Mouse (Mus musculus) liver, embryonic 15.5 days (tissue): ENCODE data around the gene Tbca. TPM values are rescaled to one million over a fixed set of nuclear protein-coding genes. Genes with fewer than 3 reads are reported as not detected.

Source experiments
- ATAC-seq: fragments of 200-750 bp; cut with Nextera tagmentation; 2 replicates; pipeline ENCODE4 v1.8.0; 2017; ENCODE audit warnings: moderate number of reproducible peaks, mild to moderate bottlenecking, moderate library complexity; ENCODE audit not compliant: insufficient read depth
- H3K27ac ChIP-seq: fragments of 300-500 bp; sonication (generic); replicated peaks from 2 replicates; pipeline ENCODE4 v1.5.1; 2015; ENCODE audit warnings: mild to moderate bottlenecking, inconsistent platforms
- H3K27me3 ChIP-seq: fragments of 300-500 bp; sonication (generic); 2 replicates; pipeline ENCODE4 v1.6.1; 2015; ENCODE audit warnings: mild to moderate bottlenecking, inconsistent platforms
- H3K36me3 ChIP-seq: fragments of 300-500 bp; sonication (generic); replicated peaks from 2 replicates; pipeline ENCODE4 v1.6.1; 2015; ENCODE audit warnings: moderate library complexity, mild to moderate bottlenecking, inconsistent platforms
- H3K4me1 ChIP-seq: fragments of 300-500 bp; sonication (generic); replicated peaks from 2 replicates; pipeline ENCODE4 v1.6.1; 2015; ENCODE audit warnings: inconsistent platforms
- H3K4me2 ChIP-seq: fragments of 300-500 bp; sonication (generic); 2 replicates; pipeline ENCODE4 v1.6.1; 2015; ENCODE audit warnings: moderate library complexity, mild to moderate bottlenecking, inconsistent platforms
- H3K4me3 ChIP-seq: fragments of 300-500 bp; sonication (generic); replicated peaks from 2 replicates; pipeline ENCODE4 v1.5.1; 2015; ENCODE audit warnings: mild to moderate bottlenecking, inconsistent platforms
- H3K9ac ChIP-seq: fragments of 300-500 bp; sonication (generic); 2 replicates; pipeline ENCODE4 v1.6.1; 2015; ENCODE audit warnings: moderate library complexity, mild to moderate bottlenecking, inconsistent platforms
- H3K9me3 ChIP-seq: fragments of 300-500 bp; sonication (generic); replicated peaks from 2 replicates; pipeline ENCODE4 v1.6.1; 2016; ENCODE audit warnings: inconsistent platforms
- WGBS: fragments of 180-500 bp; shearing (Covaris S2); methylation state at CpG from one replicate; pipeline ENCODE4 v1.1.7; 2015; ENCODE audit warnings: mixed read lengths; ENCODE audit not compliant: insufficient replicate concordance; 5-methylcytosine and 5-hydroxymethylcytosine counted together
- polyA plus RNA-seq: library from polyadenylated mRNA; unstranded; fragments of >200 nt; fragmentation: Nextera tagmentation; extraction: Ambion mirVana; gene quantifications from 2 replicates; pipeline ENCODE4 v1.2.1, GENCODE M21; 2015

Tbca gene
- 70.3 and 86.2 TPM in 2 replicates for polyA plus RNA-seq

GRCm38 (mm10) chr13:94788771-94789649, at the start of gene Tbca:
Gene Tbca, plus strand, starts transcription at chr13:94788910.
- Histone ChIP-seq H3K27me3 (peaks cover 10% of the 10 kb centered on the region; the same call in 1 of the 2 replicates), H3K27ac (peak within 1 kb of the TSS; percentile 96), H3K4me3 (peak within 1 kb of the TSS; percentile 88), H3K9me3 (no peaks in the 10 kb centered on the region), H3K4me2 (peak within 1 kb of the TSS; percentile 92), H3K36me3 (no peaks in the 10 kb centered on the region), H3K9ac (peak within 1 kb of the TSS; percentile 85), H3K4me1 (peaks cover 32% of the 10 kb centered on the region)
- peak; percentile 96 for ATAC-seq
- under 1% methylated on average over 81 of the region's 81 CpGs for WGBS

- no peaks in the 10 kb centered on the region for H3K4me1 ChIP-seq
- no peak overlapping the region for H3K9ac ChIP-seq
- no peaks in the 10 kb centered on the region for H3K36me3 ChIP-seq
- no peak overlapping the region for H3K4me2 ChIP-seq
- H3K27me3 ChIP-seq: no peaks in the 10 kb centered on the region
- ATAC-seq: no peak
- H3K9me3 ChIP-seq: no peaks in the 10 kb centered on the region
- 68% methylated on average over 1 of the region's 1 CpGs for WGBS
- H3K4me3 ChIP-seq: no peak overlapping the region
- no peak overlapping the region for H3K27ac ChIP-seq
These were observed 43.5 kb upstream of the Tbca start for GRCm38 (mm10) chr13:94745176-94745575.

GRCm38 (mm10) chr13:94765852-94766251, 22.9 kb upstream of the Tbca start:
- H3K9ac ChIP-seq: no peak overlapping the region
- ATAC-seq: no peak
- no peak overlapping the region for H3K4me3 ChIP-seq
- H3K9me3 ChIP-seq: no peaks in the 10 kb centered on the region
- H3K36me3 ChIP-seq: no peaks in the 10 kb centered on the region
- 73% methylated on average over 12 of the region's 12 CpGs for WGBS
- no peak overlapping the region for H3K4me2 ChIP-seq
- H3K27me3 ChIP-seq: no peaks in the 10 kb centered on the region
- H3K27ac ChIP-seq: no peak overlapping the region
- no peaks in the 10 kb centered on the region for H3K4me1 ChIP-seq

- no peak for ATAC-seq
- Histone ChIP-seq H3K4me1 (no peaks in the 10 kb centered on the region), H3K9me3 (no peaks in the 10 kb centered on the region), H3K4me3 (no peak overlapping the region), H3K4me2 (no peak overlapping the region), H3K36me3 (no peaks in the 10 kb centered on the region), H3K9ac (no peak overlapping the region), H3K27ac (no peak overlapping the region), H3K27me3 (no peaks in the 10 kb centered on the region)
- 32% methylated on average over 3 of the region's 3 CpGs for WGBS
These were observed 20.1 kb upstream of the Tbca start for GRCm38 (mm10) chr13:94768460-94769154.

GRCm38 (mm10) chr13:94769155-94769470, 19.6 kb upstream of the Tbca start:
- ATAC-seq: no peak
- Histone ChIP-seq H3K36me3 (no peaks in the 10 kb centered on the region), H3K4me2 (no peak overlapping the region), H3K27ac (no peak overlapping the region), H3K27me3 (no peaks in the 10 kb centered on the region), H3K4me1 (no peaks in the 10 kb centered on the region), H3K9me3 (no peaks in the 10 kb centered on the region), H3K4me3 (no peak overlapping the region), H3K9ac (no peak overlapping the region)
- WGBS: 58% methylated on average over 6 of the region's 6 CpGs

- H3K4me2 ChIP-seq: no peak overlapping the region
- ATAC-seq: no peak
- no peak overlapping the region for H3K4me3 ChIP-seq
- H3K9me3 ChIP-seq: no peaks in the 10 kb centered on the region
- peaks cover 10% of the 10 kb centered on the region; the same call in 1 of the 2 replicates for H3K27me3 ChIP-seq
- H3K27ac ChIP-seq: no peak overlapping the region
- H3K4me1 ChIP-seq: peaks cover 24% of the 10 kb centered on the region
- WGBS: 62% methylated on average over 2 of the region's 2 CpGs
- H3K36me3 ChIP-seq: no peaks in the 10 kb centered on the region
- no peak overlapping the region for H3K9ac ChIP-seq
These were observed 1.8 kb upstream of the Tbca start for GRCm38 (mm10) chr13:94786866-94787265.

- H3K9me3 ChIP-seq: no peaks in the 10 kb centered on the region
- WGBS: 47% methylated on average over 1 of the region's 1 CpGs
- no peak for ATAC-seq
- no peaks in the 10 kb centered on the region for H3K36me3 ChIP-seq
- H3K27ac ChIP-seq: no peak overlapping the region
- peaks cover 24% of the 10 kb centered on the region for H3K4me1 ChIP-seq
- no peak overlapping the region for H3K4me2 ChIP-seq
- H3K9ac ChIP-seq: no peak overlapping the region
- H3K27me3 ChIP-seq: no peaks in the 10 kb centered on the region
- no peak overlapping the region for H3K4me3 ChIP-seq
These were observed 6.0 kb downstream of the Tbca start for GRCm38 (mm10) chr13:94794689-94795088.

- H3K9ac ChIP-seq: no peak overlapping the region
- no peak overlapping the region for H3K4me2 ChIP-seq
- 76% methylated on average over 5 of the region's 5 CpGs for WGBS
- H3K4me3 ChIP-seq: no peak overlapping the region
- H3K27ac ChIP-seq: no peak overlapping the region
- H3K9me3 ChIP-seq: no peaks in the 10 kb centered on the region
- peaks cover 7% of the 10 kb centered on the region for H3K4me1 ChIP-seq
- ATAC-seq: no peak
- no peaks in the 10 kb centered on the region for H3K36me3 ChIP-seq
- H3K27me3 ChIP-seq: no peaks in the 10 kb centered on the region
These were observed 14.9 kb downstream of the Tbca start for GRCm38 (mm10) chr13:94803480-94804057.

GRCm38 (mm10) chr13:94806315-94807179, 17.8 kb downstream of the Tbca start:
- H3K4me2 ChIP-seq: peak overlapping the region; percentile 11
- peaks cover 7% of the 10 kb centered on the region for H3K4me1 ChIP-seq
- 0 out of 2 replicates have a peak overlapping the region, but pooled peaks have one; percentile 14 for H3K27ac ChIP-seq
- no peak overlapping the region for H3K9ac ChIP-seq
- 12% methylated on average over 9 of the region's 9 CpGs for WGBS
- H3K9me3 ChIP-seq: no peaks in the 10 kb centered on the region
- H3K27me3 ChIP-seq: no peaks in the 10 kb centered on the region
- H3K36me3 ChIP-seq: no peaks in the 10 kb centered on the region
- no peak overlapping the region for H3K4me3 ChIP-seq
- ATAC-seq: peak; percentile 56

GRCm38 (mm10) chr13:94808596-94808995, 19.9 kb downstream of the Tbca start:
- Histone ChIP-seq H3K4me1 (peaks cover 7% of the 10 kb centered on the region), H3K4me2 (no peak overlapping the region), H3K9me3 (no peaks in the 10 kb centered on the region), H3K4me3 (no peak overlapping the region), H3K27me3 (no peaks in the 10 kb centered on the region), H3K9ac (no peak overlapping the region), H3K36me3 (no peaks in the 10 kb centered on the region), H3K27ac (no peak overlapping the region)
- ATAC-seq: no peak
